Mouse (Mus musculus): ENCODE results near the gene Bbs5.

- no peak for TF ChIP-seq CTCF (IDR thresholded peaks at IDR 0.05; ENCODE audit: extremely low read depth, insufficient read depth, low read length)
- no peak for TF ChIP-seq POLR2A (IDR thresholded peaks at IDR 0.05; ENCODE audit: extremely low read depth, insufficient read depth, low read length)
Observed at GRCm38 (mm10) chr2:69714126-69714525, 67.2 kb downstream of the Bbs5 start.
